Mouse (Mus musculus) E14TG2a.4 (cell line): ENCODE measurements around the gene Trim68.
A peak's percentile ranks its signal among the peaks of the same experiment; 100 is the strongest.

Source experiments
- CTCF ChIP-seq: conservative IDR thresholded peaks from 2 replicates; pipeline ENCODE4 v1.5.1; 2014; ENCODE audit warnings: low read length
- POU5F1 ChIP-seq: IDR thresholded peaks from 2 replicates; pipeline ENCODE4 v1.6.1; 2014; ENCODE audit warnings: low read length, borderline replicate concordance

DNA sequence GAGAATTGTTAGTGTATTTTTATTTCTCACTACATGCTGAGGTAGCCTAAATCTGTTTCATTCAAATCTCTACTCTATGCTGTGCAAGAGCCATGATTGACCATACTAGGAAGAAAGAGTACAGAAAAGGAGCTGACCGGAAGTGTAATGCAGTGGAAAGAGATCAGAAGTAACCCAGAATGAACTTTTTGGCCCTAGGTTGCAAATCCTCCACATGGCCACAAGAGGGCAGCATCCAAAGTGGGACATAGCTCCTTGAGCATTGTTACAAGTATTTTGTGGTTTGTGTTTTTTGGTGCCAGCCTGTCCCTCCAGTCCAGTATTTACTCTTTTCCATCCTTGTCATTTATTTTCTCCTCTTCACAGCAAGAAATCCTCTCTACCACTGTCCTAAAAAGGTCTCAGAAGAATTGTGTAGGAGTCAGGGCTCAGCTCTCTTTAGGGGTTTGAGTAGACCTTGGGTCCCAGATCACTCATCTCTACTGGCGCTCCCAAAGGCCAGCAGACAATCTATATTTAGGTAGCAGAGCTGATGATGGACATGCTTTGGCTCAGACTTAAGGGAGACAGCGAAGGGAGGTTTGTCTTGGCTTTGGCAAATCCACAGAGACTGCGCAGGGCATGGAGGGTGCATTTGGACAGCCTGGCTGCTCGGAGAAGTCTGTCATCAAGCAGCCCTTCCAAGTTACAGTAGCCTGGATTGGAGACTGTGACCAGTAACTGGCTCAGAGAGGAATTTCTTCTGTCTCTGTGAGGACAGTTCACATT is 8.4 kb upstream of the Trim68 start, which contains the start of gene Olfr557:
- TF ChIP-seq CTCF (peak; percentile 97), POU5F1 (no peak)
